In genomic region chr9:13699061-13699780, GRCm38 (mm10) we compare ENCODE assay signal across 14 mouse cellular contexts. TPM values are rescaled to one million over a fixed set of nuclear protein-coding genes. Genes with fewer than 3 reads are reported as not detected.
DNase-seq lines count a peak whose midpoint lies in the region; ATAC-seq and TF ChIP-seq lines count a peak whose summit lies in the region.
"Had no signal": no experiment of that assay in that cellular context is flagged by ENCODE, and none has a peak within 500 bp of the region (broad histone marks: within the 10 kb centered on the region; RNA-seq: fewer than 3 reads in every experiment).

No protein-coding gene starts in this region.

- H3K9me3 ChIP-seq in hindbrain, embryonic 10.5 days, result no peaks in the 10 kb centered on the region
- H3K9me3 ChIP-seq in midbrain, embryonic 13.5 days, result no peaks in the 10 kb centered on the region
- H3K9me3 ChIP-seq: heart, embryonic 15.5 days had no signal

- no peak overlapping the region for H3K9ac ChIP-seq in midbrain, embryonic 13.5 days (replicated peaks)
- H3K9ac ChIP-seq in heart, adult 2 months (ENCODE audit: low read depth, low read length), result no peak overlapping the region
- H3K9ac ChIP-seq: heart, embryonic 15.5 days had no signal

- peaks cover 41% of the 10 kb centered on the region for H3K4me1 ChIP-seq in hindbrain, embryonic 10.5 days (replicated peaks)
- peaks cover 22% of the 10 kb centered on the region for H3K4me1 ChIP-seq in midbrain, embryonic 13.5 days (replicated peaks)
- peaks cover 10% of the 10 kb centered on the region for H3K4me1 ChIP-seq in heart, adult 2 months (ENCODE audit: control insufficient read depth, insufficient read depth, low read length)

- DNase-seq in embryo, embryonic 9.5 days (ENCODE audit: extremely low spot score), result peak; percentile 17
- peak; percentile 60 for DNase-seq in hindbrain, embryonic 10.5 days (ENCODE audit: low spot score)
- DNase-seq in spleen, postnatal 36 days (ENCODE audit: low spot score in 2 of 2), result no peak
- DNase-seq in T-cell, adult 2 months (ENCODE audit: low spot score), result no peak
- no peak for DNase-seq in lung, adult 18-20 months
- no peak for DNase-seq in heart, adult 2 months
- DNase-seq: kidney, postnatal 4 days; lung, postnatal 14 days had no signal

- H3K4me2 ChIP-seq in midbrain, embryonic 13.5 days (replicated peaks), result no peak overlapping the region
- H3K4me2 ChIP-seq: heart, embryonic 15.5 days; liver, embryonic 11.5 days had no signal

- peak overlapping the region; percentile 90 for H3K27ac ChIP-seq in hindbrain, embryonic 10.5 days
- H3K27ac ChIP-seq in midbrain, embryonic 13.5 days, result peak overlapping the region; percentile 77
- H3K27ac ChIP-seq in heart, adult 2 months, result no peak overlapping the region
- H3K27ac ChIP-seq: heart, embryonic 15.5 days had no signal

- peak; percentile 85 for ATAC-seq in midbrain, embryonic 13.5 days
- ATAC-seq: activated CD4-positive, CD25-positive, alpha-beta regulatory T cell, adult 4 months; intestine, embryonic 16.5 days had no signal

- no peak for TF ChIP-seq EP300 in heart, adult 2 months (IDR thresholded peaks at IDR 0.05; ENCODE audit: insufficient read depth, low read depth, low read length)

- WGBS in hindbrain, embryonic 10.5 days, result 26% methylated on average over 14 of the region's 14 CpGs
- WGBS in midbrain, embryonic 13.5 days, result 11% methylated on average over 14 of the region's 14 CpGs
- WGBS in heart, adult 2 months, result 85% methylated on average over 14 of the region's 14 CpGs

- no peak for TF ChIP-seq CTCF in heart, adult 2 months (IDR thresholded peaks at IDR 0.05)

- H3K27me3 ChIP-seq in hindbrain, embryonic 10.5 days (ENCODE audit: insufficient read depth, poor library complexity, severe bottlenecking), result no peaks in the 10 kb centered on the region
- H3K27me3 ChIP-seq in midbrain, embryonic 13.5 days, result no peaks in the 10 kb centered on the region
- no peaks in the 10 kb centered on the region for H3K27me3 ChIP-seq in heart, adult 2 months (ENCODE audit: control insufficient read depth, insufficient read depth, low read length)
- H3K27me3 ChIP-seq: heart, embryonic 15.5 days had no signal

- no peaks in the 10 kb centered on the region for H3K79me2 ChIP-seq in heart, adult 2 months (replicated peaks; ENCODE audit: control insufficient read depth, insufficient read depth, low read length)

- peaks cover 23% of the 10 kb centered on the region for H3K36me3 ChIP-seq in hindbrain, embryonic 10.5 days
- peaks cover 11% of the 10 kb centered on the region for H3K36me3 ChIP-seq in midbrain, embryonic 13.5 days
- H3K36me3 ChIP-seq in heart, adult 2 months (ENCODE audit: control insufficient read depth, insufficient read depth, low read length), result peaks cover 12% of the 10 kb centered on the region
- H3K36me3 ChIP-seq: heart, embryonic 15.5 days had no signal

- peak overlapping the region; percentile 31 for H3K4me3 ChIP-seq in hindbrain, embryonic 10.5 days
- no peak overlapping the region for H3K4me3 ChIP-seq in midbrain, embryonic 13.5 days (replicated peaks)
- H3K4me3 ChIP-seq in heart, adult 2 months, result no peak overlapping the region
- H3K4me3 ChIP-seq: heart, embryonic 15.5 days; myocyte had no signal

- intact Hi-C loops in heart, adult 2 months (cut with DNase I), result no loop called here

- no peak for TF ChIP-seq POLR2A in heart, adult 2 months (IDR thresholded peaks at IDR 0.05; ENCODE audit: insufficient read depth, low read depth, low read length)

RNA-seq across cellular contexts. Expression of gene Mtmr2, which starts 49.0 kb away (rescaled TPM):
- polyA plus RNA-seq in hindbrain, embryonic 10.5 days (2016; fragmentation: Nextera tagmentation; extraction: Ambion mirVana), result 69.4 and 75.4 TPM in 2 replicates
- 62.0 and 68.9 TPM in 2 replicates for polyA plus RNA-seq in midbrain, embryonic 13.5 days (2015; fragmentation: Nextera tagmentation; extraction: Ambion mirVana)
- total RNA-seq in heart, adult 2 months (2021), result 10 to 100 TPM; 19.6 to 22.4 TPM
- polyA plus RNA-seq in heart, adult 2 months (2012; rRNA removed), result 7.2 and 12.7 TPM in 2 replicates

Comparison
In these comparisons a context has a peak if more than half of its experiments do, and no peak if none do; other contexts are left out.
1. DNase-seq: peak in embryo, embryonic 9.5 days (single experiment) and hindbrain, embryonic 10.5 days (single experiment); none in spleen, postnatal 36 days (0 of 2), T-cell, adult 2 months (single experiment), lung, adult 18-20 months (0 of 2) and heart, adult 2 months (0 of 2).